Mouse (Mus musculus): ENCODE results near the gene Pgam1.
"Not testable (repeated sequence)": the region's sequence is repeated elsewhere in the genome, so short reads cannot be mapped to it uniquely, and the experiment has no call there.

The Pgam1 gene

DNA sequence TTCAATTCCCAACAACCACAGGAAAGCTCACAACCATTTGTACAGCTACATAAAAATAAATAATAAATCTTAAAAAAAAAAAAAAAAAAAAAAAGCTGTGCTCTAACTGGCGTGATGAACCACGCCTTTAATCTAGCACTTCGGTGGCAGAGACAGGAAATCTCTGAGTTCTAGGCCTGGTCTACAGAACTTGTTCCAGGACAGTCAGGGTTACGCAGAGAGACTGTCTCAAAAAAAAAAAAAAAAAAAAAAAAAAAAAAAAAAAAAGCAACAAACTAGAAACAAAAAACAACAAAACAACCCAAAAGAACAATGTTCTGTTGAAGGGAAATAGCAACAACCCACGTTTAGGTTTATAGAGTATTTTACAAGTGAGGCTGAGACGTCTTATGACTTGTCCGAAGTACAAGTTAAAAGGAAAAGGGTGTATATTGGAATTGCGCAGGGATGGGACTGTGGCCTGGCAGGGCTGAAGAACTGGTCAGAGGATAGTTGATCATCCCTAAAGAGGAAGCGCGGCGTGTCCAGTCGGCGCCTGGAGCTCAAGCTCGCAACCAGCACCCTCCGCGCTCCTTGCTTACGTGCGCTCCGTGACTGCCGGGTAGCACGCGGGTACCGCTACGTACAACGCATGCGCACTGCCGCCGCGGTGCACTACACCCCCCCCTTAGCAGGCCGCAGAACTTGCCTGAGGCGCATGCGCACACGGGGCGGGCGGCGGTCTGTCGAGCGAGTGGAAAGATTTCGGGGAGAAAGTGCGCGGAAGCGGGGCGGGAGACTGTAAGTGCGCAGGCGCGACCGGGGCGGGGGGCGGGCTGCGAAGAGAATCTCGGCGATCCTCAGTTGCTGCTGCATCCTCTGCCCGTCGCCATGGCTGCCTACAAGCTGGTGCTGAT, at the start of gene Pgam1:
Pgam1 (plus strand) TSS at position 746 of the 896 bp plus-strand sequence.
- peak; percentile 97 for DNase-seq (ENCODE audit: low spot score)

- DNase-seq (ENCODE audit: low spot score), result no peak
Observed at GRCm38 (mm10) chr19:41866707-41867106, 45.0 kb upstream of the Pgam1 start.

- DNase-seq (ENCODE audit: low spot score), result no peak
Observed at GRCm38 (mm10) chr19:41869296-41869695, 42.4 kb upstream of the Pgam1 start.

DNA sequence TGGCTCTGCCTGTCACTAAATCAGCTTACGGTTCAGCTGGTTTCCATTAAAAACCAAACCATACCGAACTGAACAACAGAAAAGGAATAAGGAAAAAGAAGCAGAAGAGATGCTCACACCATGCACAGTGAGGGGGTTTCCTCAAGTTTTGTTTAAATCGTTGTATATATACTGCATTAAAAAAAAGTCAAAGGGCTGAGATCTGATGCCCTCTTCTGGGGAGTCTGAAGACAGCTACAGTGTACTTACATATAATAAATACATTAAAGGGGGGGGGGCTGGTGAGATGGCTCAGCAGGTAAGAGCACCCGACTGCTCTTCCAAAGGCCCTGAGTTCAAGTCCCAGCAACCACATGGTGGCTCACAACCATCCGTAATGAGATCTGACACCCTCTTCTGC, 41.8 kb upstream of the Pgam1 start:
- not testable (repeated sequence) for DNase-seq (ENCODE audit: low spot score)

DNA sequence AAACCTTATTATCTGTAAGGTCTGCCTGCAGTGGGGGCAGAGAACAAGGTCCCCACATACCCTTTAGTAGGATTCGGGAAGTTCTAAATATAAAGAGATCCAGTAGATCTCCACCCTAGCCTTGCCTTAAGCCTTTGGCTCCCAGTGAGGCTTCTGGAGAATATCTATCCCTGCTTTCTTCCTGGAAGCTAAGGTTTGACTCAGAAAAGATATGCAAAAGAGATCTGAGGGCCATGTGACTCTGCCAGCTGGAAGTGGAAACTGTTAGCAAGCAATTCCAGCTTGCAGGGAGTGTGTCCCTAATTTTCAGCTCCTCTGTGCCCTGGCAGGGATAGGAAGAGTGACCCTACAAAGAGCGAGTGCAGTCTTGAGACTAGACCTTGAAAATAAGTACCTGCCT, 39.4 kb upstream of the Pgam1 start:
- DNase-seq (ENCODE audit: low spot score), result no peak

DNA sequence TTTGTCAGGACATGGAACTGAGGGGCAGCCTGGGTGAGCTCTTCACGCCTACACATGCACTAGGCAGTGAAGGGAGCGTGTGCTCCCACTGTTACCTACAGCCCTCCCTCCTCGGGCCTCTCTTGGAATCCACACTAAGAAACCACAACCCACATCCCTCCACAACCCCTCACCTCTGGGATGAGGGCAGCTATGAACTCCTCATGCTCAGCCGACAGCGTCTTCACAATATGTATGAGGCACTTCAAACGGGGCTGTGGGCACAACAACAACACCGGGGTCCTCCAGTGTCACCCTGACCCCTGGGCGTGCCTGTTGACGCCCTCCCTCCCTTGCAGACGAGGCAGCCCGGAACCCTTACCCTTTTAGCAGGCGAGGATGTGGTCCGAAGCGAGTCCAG, 37.4 kb upstream of the Pgam1 start:
- DNase-seq (ENCODE audit: low spot score), result no peak

GRCm38 (mm10) chr19:41881842-41882241, 29.9 kb upstream of the Pgam1 start:
- DNase-seq (ENCODE audit: low spot score), result no peak

- no peak for DNase-seq (ENCODE audit: low spot score)
Observed at GRCm38 (mm10) chr19:41883882-41884281, 27.8 kb upstream of the Pgam1 start.

GRCm38 (mm10) chr19:41888191-41888590, 23.5 kb upstream of the Pgam1 start:
- no peak for DNase-seq (ENCODE audit: low spot score)

DNA sequence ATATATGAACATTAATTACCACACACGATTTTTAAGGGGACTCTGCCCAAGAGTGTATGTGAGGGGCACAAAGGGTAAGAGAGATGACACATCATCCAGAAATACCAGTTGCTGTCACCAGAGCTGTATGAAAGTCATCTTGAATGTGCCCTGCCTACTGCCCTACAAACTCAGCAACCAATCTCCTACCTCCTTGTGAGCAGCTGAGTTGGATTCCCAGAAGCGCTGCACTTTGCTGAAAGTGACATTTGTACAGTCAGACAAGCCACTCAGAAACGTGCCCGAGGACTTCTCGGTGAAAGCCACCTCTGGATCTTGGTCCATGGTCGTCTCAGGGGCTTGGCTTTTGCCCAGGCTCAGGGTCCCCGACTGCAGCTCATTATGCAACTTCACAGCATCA, 16.8 kb upstream of the Pgam1 start:
- no peak for DNase-seq (ENCODE audit: low spot score)

DNA sequence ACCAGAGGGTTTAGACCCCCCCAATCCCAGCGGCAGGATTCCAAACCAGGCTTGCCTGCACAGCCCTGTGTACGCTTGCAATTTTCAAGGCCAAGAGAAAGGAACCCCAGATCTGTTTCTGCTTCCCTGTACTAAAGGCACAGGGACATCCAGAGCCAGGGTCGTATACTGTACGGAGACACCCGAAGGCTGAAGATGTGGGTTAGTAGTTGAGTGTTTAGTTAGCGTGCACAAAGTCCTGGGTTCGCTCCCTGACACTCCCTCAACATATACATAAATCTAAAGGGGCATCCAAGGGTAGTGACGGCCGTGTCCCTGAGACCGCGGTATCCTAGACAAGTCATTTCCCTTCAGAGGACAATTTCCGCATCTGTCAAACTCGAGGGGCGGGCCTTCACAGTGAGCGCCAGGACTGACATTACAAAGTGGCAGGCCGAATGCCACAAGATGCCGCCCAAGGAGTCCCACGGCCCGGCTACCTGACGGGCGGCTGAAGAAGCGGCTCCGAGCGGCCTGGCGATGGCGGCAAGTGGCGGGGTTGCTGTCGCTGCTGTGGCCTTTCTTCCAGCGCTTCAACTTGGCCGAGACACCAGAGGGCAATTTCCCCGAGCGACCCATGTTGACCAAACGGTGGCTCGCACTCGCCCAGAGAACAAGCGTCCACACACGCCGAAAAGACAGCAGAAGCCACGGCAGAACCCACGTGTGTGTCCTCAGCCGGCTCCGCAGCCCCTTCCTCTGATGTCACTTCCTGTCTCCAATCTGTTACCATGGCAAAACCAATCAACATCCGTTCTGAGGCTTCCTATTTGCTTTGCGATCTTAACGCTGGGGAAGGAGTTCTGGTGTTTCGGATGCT, 16.0 kb upstream of the Pgam1 start, which contains the start of gene Rrp12:
Rrp12 (minus strand) TSS at position 714 of the 859 bp plus-strand sequence.
- DNase-seq (ENCODE audit: low spot score), result peak; percentile 88

DNA sequence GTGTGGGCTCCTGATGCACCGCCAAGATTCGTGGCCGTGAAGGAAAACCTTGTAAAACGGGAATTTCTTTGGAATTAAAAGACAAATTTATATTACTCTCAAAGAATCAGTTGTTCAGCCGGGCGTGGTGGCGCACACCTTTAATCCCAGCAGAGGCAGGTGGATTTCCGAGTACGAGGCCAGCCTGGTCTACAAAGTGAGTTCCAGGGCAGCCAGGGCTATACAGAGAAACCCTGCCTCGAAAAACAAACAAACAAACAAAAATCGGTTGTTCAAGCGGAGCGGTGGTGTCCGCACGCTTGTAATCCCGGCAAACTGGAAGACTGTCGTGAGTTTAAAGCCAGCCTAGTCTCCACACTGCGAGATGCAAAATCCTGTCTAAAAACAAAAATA, 15.4 kb upstream of the Pgam1 start:
- DNase-seq (ENCODE audit: low spot score), result no peak

GRCm38 (mm10) chr19:41898860-41899259, 12.9 kb upstream of the Pgam1 start:
- no peak for DNase-seq (ENCODE audit: low spot score)

DNA sequence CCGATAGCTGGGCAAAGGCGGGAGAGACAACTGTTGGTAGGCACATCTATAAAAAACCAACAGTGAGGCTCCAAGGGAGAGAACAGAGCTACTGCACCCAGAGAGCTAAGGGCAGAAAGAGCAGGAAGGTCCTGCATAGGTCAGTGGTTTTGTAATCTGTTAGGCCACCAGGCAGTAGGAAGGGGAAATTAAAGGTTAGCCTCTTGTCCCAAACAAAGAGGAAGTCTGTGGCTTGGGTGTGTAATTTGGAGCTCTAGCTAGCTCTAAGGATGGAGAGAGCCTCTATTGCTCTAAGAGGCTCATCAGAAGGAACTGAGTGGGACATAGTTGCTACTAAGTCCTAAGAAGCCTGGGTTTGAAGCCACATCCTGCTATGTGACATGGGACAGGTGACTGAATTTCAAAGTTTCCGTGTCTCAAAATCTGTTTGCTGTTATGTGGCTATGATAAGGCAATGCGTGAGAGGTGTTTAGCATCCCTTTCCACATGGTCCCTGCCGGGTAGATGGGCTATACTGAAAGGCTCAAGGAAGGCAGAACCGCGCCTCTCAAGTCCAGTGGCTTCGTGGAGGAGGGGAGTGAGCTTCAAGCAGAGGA, 11.1 kb upstream of the Pgam1 start:
- no peak for DNase-seq (ENCODE audit: low spot score)

GRCm38 (mm10) chr19:41901696-41902095, 10.0 kb upstream of the Pgam1 start:
- DNase-seq (ENCODE audit: low spot score), result no peak

DNA sequence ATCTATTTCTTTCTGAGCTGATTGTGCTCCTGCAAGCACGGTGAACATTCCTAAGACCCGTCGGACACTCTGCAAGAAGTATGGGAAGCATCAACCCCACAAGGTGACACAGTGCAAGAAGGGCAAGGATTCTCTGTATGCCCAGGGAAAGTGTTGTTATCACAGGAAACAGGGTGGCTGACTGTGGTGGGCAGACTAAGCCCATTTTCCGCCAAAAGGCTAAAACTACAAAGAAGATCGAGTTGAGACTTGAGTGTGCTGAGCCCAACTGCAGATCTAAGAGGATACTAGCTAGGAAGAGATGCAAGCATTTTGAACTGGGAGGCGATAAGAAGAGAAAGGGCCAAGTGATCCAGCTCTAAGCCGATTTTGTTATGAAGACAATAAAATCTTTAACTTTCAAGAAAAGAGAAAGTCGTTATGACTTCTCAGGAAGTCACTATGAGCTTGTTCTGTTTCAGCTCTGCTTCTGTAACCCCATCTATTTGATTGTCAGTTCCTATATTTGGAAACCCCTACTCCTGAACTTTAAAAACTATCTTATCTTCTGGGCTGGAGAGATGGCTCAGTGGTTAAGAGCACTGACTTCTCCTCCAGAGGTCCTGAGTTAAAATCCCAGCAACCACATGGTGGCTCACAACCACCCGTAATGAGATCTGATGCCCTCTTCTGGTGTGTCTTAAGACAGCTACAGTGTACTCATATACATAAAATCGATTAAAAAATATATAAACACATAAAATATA, 8.7 kb upstream of the Pgam1 start:
- no peak for DNase-seq (ENCODE audit: low spot score)

GRCm38 (mm10) chr19:41905246-41905645, 6.5 kb upstream of the Pgam1 start:
- DNase-seq (ENCODE audit: low spot score), result no peak

DNA sequence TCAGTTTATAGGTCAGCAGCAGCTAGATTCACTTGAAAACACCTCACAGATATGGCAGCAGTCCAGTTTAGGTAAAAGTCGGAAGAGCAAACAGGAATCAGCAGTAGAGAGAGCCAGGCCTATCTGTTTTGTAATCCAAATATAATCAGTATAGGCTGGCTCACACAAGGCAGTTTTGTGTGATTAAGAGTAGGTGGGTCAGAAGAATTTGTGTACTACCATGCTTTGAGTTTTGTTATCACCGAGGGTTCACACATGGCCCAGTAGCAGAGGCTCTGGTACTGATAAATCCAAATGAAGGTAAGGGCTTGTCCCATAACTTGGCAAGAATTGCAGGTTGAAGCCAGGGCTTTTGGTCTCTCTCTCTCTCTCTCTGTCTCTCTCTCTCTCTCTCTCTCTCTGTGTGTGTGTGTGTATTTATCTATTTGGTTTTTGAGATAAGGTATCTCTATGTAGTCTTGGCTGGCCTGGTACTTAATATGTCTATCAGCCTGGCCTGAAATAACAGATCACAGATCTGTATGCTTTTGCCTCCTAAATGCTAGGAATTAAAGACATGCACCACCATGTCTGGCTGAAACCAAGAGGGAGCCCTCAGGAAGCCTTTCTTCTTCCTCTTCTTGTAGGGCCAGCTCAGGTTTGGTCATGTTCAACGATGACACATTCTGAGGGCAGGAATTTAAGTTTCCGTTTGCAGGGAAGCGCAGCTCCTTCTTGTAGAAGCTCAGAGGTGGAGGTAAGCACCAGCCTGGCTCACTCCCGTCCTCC, 5.2 kb upstream of the Pgam1 start:
- no peak for DNase-seq (ENCODE audit: low spot score)

DNA sequence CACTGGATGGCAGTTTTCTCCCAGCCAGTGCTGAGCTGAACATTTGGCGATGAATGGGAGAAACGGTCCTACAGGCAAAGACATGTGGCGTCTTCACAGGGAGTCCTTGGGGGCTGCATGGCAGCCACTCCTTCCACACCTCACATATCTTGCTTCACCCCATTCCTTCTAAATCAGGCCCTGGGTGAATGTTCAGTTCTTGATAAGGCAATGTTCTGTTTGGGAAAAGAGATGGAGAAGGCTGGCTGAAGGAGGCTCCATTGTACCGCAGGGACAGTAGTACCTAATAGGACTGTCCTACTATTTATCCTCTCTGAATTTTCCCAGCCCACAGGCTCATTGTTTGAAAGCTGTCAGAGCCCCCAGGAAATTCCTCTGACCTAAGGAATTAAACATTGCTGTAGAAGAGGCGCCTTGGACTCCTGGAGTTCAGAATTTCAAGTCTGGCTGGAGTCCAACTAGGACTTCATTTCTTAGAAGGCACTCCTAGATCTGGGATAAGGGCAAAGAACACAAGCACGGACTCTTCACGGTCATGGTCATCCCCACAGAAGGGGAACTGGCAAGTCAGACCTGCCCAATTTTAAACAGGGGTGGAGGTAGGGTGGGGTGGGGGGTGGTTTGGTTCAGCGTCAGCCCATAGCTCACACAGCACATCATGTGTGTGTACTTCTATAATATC, 4.5 kb upstream of the Pgam1 start:
- DNase-seq (ENCODE audit: low spot score), result no peak

DNA sequence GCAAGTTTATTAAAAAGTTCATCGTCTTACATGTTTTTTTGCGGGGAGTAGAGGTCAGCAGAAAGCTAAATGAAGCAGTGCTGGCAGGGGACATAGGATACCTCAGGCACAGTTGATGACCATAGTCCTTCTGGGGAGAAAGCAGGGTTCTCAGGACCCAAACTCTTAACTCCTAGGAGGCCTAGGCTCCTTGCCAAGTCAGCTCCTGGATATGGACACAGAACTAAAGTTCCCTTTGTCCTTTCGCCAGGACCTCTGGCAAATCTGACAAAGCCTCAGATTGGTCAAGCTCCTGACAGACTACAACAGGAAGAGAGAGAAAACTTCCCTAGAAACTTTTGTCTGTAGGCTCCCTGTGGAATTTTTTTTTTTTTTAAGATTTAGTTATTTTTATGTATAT, 3.0 kb upstream of the Pgam1 start:
- no peak for DNase-seq (ENCODE audit: low spot score)
